9 mouse cellular contexts compared by ENCODE assay signal in genomic region chr13:54520221-54520620, GRCm38 (mm10). TPM values are rescaled to one million over a fixed set of nuclear protein-coding genes. Genes with fewer than 3 reads are reported as not detected.
DNase-seq lines count a peak whose midpoint lies in the region; ATAC-seq and TF ChIP-seq lines count a peak whose summit lies in the region.
"Had no signal": no experiment of that assay in that cellular context is flagged by ENCODE, and none has a peak within 500 bp of the region (broad histone marks: within the 10 kb centered on the region; RNA-seq: fewer than 3 reads in every experiment).

No protein-coding gene starts in this region.

- peak overlapping the region; percentile 43; the same call in 1 of the 2 replicates for H3K27ac ChIP-seq in liver, adult 2 months (replicated peaks; ENCODE audit: insufficient read depth, low read depth, low read length)
- H3K27ac ChIP-seq in liver, embryonic 11.5 days (ENCODE audit: low read depth, low read length): no peak overlapping the region
- H3K27ac ChIP-seq in liver, embryonic 13.5 days: no peak overlapping the region
- H3K27ac ChIP-seq in heart, embryonic 12.5 days (ENCODE audit: poor library complexity, severe bottlenecking): no peak overlapping the region
- H3K27ac ChIP-seq: liver, embryonic 15.5 days had no signal

- TF ChIP-seq CTCF in liver, adult 2 months (IDR thresholded peaks at IDR 0.05; ENCODE audit: low read depth, low read length): peak; percentile 79

- peak; percentile 31 for DNase-seq in liver, adult 2 months (ENCODE audit: extremely low read depth, low read depth, low spot score)
- DNase-seq in liver, embryonic 11.5 days (ENCODE audit: low spot score): no peak
- DNase-seq in adrenal gland, postnatal 14 days: peak; percentile 46
- peak; percentile 7 for DNase-seq in liver, embryonic 13.5 days
- peak; percentile 49 for DNase-seq in thymus, postnatal 14 days
- DNase-seq in testis, postnatal 10 days (ENCODE audit: low spot score): no peak

- TF ChIP-seq POLR2A in liver, adult 2 months (IDR thresholded peaks at IDR 0.05; ENCODE audit: extremely low read depth, insufficient read depth, low read length): no peak

- H3K27me3 ChIP-seq in liver, adult 2 months (ENCODE audit: control insufficient read depth, insufficient read depth, low read length): no peaks in the 10 kb centered on the region
- H3K27me3 ChIP-seq in liver, embryonic 11.5 days (replicated peaks; ENCODE audit: control insufficient read depth, insufficient read depth, low read length): no peaks in the 10 kb centered on the region
- no peaks in the 10 kb centered on the region for H3K27me3 ChIP-seq in liver, embryonic 13.5 days
- H3K27me3 ChIP-seq in heart, embryonic 12.5 days (replicated peaks): no peaks in the 10 kb centered on the region
- H3K27me3 ChIP-seq: liver, embryonic 15.5 days had no signal

- no peaks in the 10 kb centered on the region for H3K9me3 ChIP-seq in liver, embryonic 11.5 days (ENCODE audit: control insufficient read depth, low read length)
- no peaks in the 10 kb centered on the region for H3K9me3 ChIP-seq in liver, embryonic 13.5 days (replicated peaks)
- no peaks in the 10 kb centered on the region for H3K9me3 ChIP-seq in heart, embryonic 12.5 days (replicated peaks)
- H3K9me3 ChIP-seq: liver, embryonic 15.5 days had no signal

- H3K9ac ChIP-seq in liver, adult 2 months (ENCODE audit: low read depth, low read length): no peak overlapping the region
- no peak overlapping the region for H3K9ac ChIP-seq in liver, embryonic 11.5 days (ENCODE audit: low read depth, low read length)
- no peak overlapping the region for H3K9ac ChIP-seq in liver, embryonic 13.5 days
- H3K9ac ChIP-seq in heart, embryonic 12.5 days: no peak overlapping the region
- H3K9ac ChIP-seq: liver, embryonic 15.5 days had no signal

- 79% methylated on average over 4 of the region's 4 CpGs for WGBS in liver, adult 2 months
- WGBS in liver, embryonic 11.5 days: 86% methylated on average over 4 of the region's 4 CpGs
- 72% methylated on average over 4 of the region's 4 CpGs for WGBS in liver, embryonic 13.5 days (ENCODE audit: insufficient replicate concordance)
- WGBS in heart, embryonic 12.5 days: 87% methylated on average over 4 of the region's 4 CpGs

- H3K4me1 ChIP-seq in liver, adult 2 months (ENCODE audit: control insufficient read depth, insufficient read depth, low read length): peaks cover 3% of the 10 kb centered on the region
- no peaks in the 10 kb centered on the region for H3K4me1 ChIP-seq in liver, embryonic 11.5 days (replicated peaks; ENCODE audit: control insufficient read depth, insufficient read depth, low read length)
- no peaks in the 10 kb centered on the region for H3K4me1 ChIP-seq in liver, embryonic 13.5 days (replicated peaks)
- H3K4me1 ChIP-seq in heart, embryonic 12.5 days (replicated peaks): no peaks in the 10 kb centered on the region
- H3K4me1 ChIP-seq: liver, embryonic 15.5 days had no signal

- no peak overlapping the region for H3K4me3 ChIP-seq in liver, adult 2 months (ENCODE audit: insufficient read depth, low read depth, low read length)
- H3K4me3 ChIP-seq in liver, embryonic 11.5 days (ENCODE audit: low read depth, low read length): no peak overlapping the region
- no peak overlapping the region for H3K4me3 ChIP-seq in liver, embryonic 13.5 days (replicated peaks)
- no peak overlapping the region for H3K4me3 ChIP-seq in heart, embryonic 12.5 days
- H3K4me3 ChIP-seq: liver, embryonic 15.5 days had no signal

- ATAC-seq in liver, embryonic 11.5 days (replicated peaks; ENCODE audit: low FRiP score): no peak
- no peak for ATAC-seq in liver, embryonic 13.5 days (ENCODE audit: low read depth)
- no peak for ATAC-seq in heart, embryonic 12.5 days (ENCODE audit: insufficient number of reproducible peaks, low FRiP score)
- ATAC-seq: forebrain, embryonic 16.5 days had no signal

- H3K79me2 ChIP-seq in liver, adult 2 months (ENCODE audit: control insufficient read depth, insufficient read depth, low read length): no peaks in the 10 kb centered on the region

- H3K4me2 ChIP-seq in liver, embryonic 11.5 days: no peak overlapping the region
- H3K4me2 ChIP-seq in liver, embryonic 13.5 days: no peak overlapping the region
- no peak overlapping the region for H3K4me2 ChIP-seq in heart, embryonic 12.5 days
- H3K4me2 ChIP-seq: liver, embryonic 15.5 days had no signal

- H3K36me3 ChIP-seq in liver, adult 2 months (ENCODE audit: control insufficient read depth, insufficient read depth, low read length): peaks cover 7% of the 10 kb centered on the region
- H3K36me3 ChIP-seq in liver, embryonic 11.5 days (ENCODE audit: control insufficient read depth, insufficient read depth, low read length): peaks cover 7% of the 10 kb centered on the region
- H3K36me3 ChIP-seq in liver, embryonic 13.5 days: peaks cover 20% of the 10 kb centered on the region
- peaks cover 14% of the 10 kb centered on the region for H3K36me3 ChIP-seq in heart, embryonic 12.5 days

RNA-seq across cellular contexts. Expression of gene Simc1, which starts 16.6 kb away (rescaled TPM):
- 2.9 and 5.6 TPM in 2 replicates for total RNA-seq in liver, adult 2 months (2014; rRNA removed)
- 3.9 and 6.7 TPM in 2 replicates for polyA plus RNA-seq in liver, adult 2 months (2012; rRNA removed)
- polyA plus RNA-seq in liver, embryonic 11.5 days (2014; fragmentation: Nextera tagmentation; extraction: Ambion mirVana): 10.1 and 11.6 TPM in 2 replicates
- total RNA-seq in adrenal gland, postnatal 14 days (2021): 12.2 and 12.7 TPM in 2 replicates
- 2.3 and 2.5 TPM in 2 replicates for polyA plus RNA-seq in liver, embryonic 13.5 days (2015; fragmentation: Nextera tagmentation; extraction: Ambion mirVana)
- 6.3 and 6.6 TPM in 2 replicates for polyA plus RNA-seq in heart, embryonic 12.5 days (2016; fragmentation: Nextera tagmentation; extraction: Ambion mirVana)

RNA-seq across cellular contexts. Expression of gene 4833439L19Rik, which starts 45.0 kb away (rescaled TPM):
- total RNA-seq in liver, adult 2 months (2014; rRNA removed): 24.1 and 24.2 TPM in 2 replicates
- 52.5 and 54.3 TPM in 2 replicates for polyA plus RNA-seq in liver, adult 2 months (2012; rRNA removed)
- polyA plus RNA-seq in liver, embryonic 11.5 days (2014; fragmentation: Nextera tagmentation; extraction: Ambion mirVana): 95.1 and 104 TPM in 2 replicates
- total RNA-seq in adrenal gland, postnatal 14 days (2021): 123 and 131 TPM in 2 replicates
- 53.0 and 60.1 TPM in 2 replicates for polyA plus RNA-seq in liver, embryonic 13.5 days (2015; fragmentation: Nextera tagmentation; extraction: Ambion mirVana)
- 119 and 131 TPM in 2 replicates for polyA plus RNA-seq in heart, embryonic 12.5 days (2016; fragmentation: Nextera tagmentation; extraction: Ambion mirVana)

RNA-seq across cellular contexts. Expression of gene Thoc3, which starts 51.6 kb away (rescaled TPM):
- 19.2 and 21.1 TPM in 2 replicates for total RNA-seq in liver, adult 2 months (2014; rRNA removed)
- polyA plus RNA-seq in liver, adult 2 months (2012; rRNA removed): 25.3 and 27.7 TPM in 2 replicates
- polyA plus RNA-seq in liver, embryonic 11.5 days (2014; fragmentation: Nextera tagmentation; extraction: Ambion mirVana): 121 and 130 TPM in 2 replicates
- 46.3 and 53.7 TPM in 2 replicates for total RNA-seq in adrenal gland, postnatal 14 days (2021)
- 67.5 and 69.2 TPM in 2 replicates for polyA plus RNA-seq in liver, embryonic 13.5 days (2015; fragmentation: Nextera tagmentation; extraction: Ambion mirVana)
- 88.2 and 92.4 TPM in 2 replicates for polyA plus RNA-seq in heart, embryonic 12.5 days (2016; fragmentation: Nextera tagmentation; extraction: Ambion mirVana)

RNA-seq across cellular contexts. Expression of gene Arl10, which starts 54.6 kb away (rescaled TPM):
- 4.2 and 5.6 TPM in 2 replicates for total RNA-seq in liver, adult 2 months (2014; rRNA removed)
- polyA plus RNA-seq in liver, adult 2 months (2012; rRNA removed): 3.2 and 5.2 TPM in 2 replicates
- polyA plus RNA-seq in liver, embryonic 11.5 days (2014; fragmentation: Nextera tagmentation; extraction: Ambion mirVana): 15.1 and 16.8 TPM in 2 replicates
- total RNA-seq in adrenal gland, postnatal 14 days (2021): 25.2 and 31.1 TPM in 2 replicates
- 9.0 and 9.2 TPM in 2 replicates for polyA plus RNA-seq in liver, embryonic 13.5 days (2015; fragmentation: Nextera tagmentation; extraction: Ambion mirVana)
- 19.9 and 23.3 TPM in 2 replicates for polyA plus RNA-seq in heart, embryonic 12.5 days (2016; fragmentation: Nextera tagmentation; extraction: Ambion mirVana)

Comparison
In these comparisons a context has a peak if more than half of its experiments do, and no peak if none do; other contexts are left out.
1. DNase-seq: peak in liver, adult 2 months (single experiment), adrenal gland, postnatal 14 days (single experiment), liver, embryonic 13.5 days (single experiment) and thymus, postnatal 14 days (single experiment); none in liver, embryonic 11.5 days (single experiment) and testis, postnatal 10 days (single experiment).